Mouse (Mus musculus) heart, postnatal 4 days (tissue): ENCODE data around the gene Gm5475. TPM values are rescaled to one million over a fixed set of nuclear protein-coding genes. Genes with fewer than 3 reads are reported as not detected.

ENCODE experiments used
- DNase-seq: peaks from one replicate; pipeline ENCODE4 v3.0.0; 2021
- total RNA-seq, 2 experiments: library from RNA; stranded (reverse); gene quantifications; 2 replicates each; pipeline ENCODE4 v1.2.3; 2021

Gm5475 gene
- total RNA-seq, 2 experiments from 2014 or later = not detected

- no peak for DNase-seq
Observed at GRCm38 (mm10) chr15:100414011-100414410, 7.9 kb upstream of the Gm5475 start.

GRCm38 (mm10) chr15:100414942-100415341, 7.0 kb upstream of the Gm5475 start:
- DNase-seq = peak; percentile 27

GRCm38 (mm10) chr15:100415684-100416083, 6.3 kb upstream of the Gm5475 start:
- DNase-seq = peak; percentile 35

GRCm38 (mm10) chr15:100417854-100418450, 4.0 kb upstream of the Gm5475 start:
- no peak for DNase-seq

- DNase-seq = no peak
Observed at GRCm38 (mm10) chr15:100419311-100419710, 2.6 kb upstream of the Gm5475 start.

DNA sequence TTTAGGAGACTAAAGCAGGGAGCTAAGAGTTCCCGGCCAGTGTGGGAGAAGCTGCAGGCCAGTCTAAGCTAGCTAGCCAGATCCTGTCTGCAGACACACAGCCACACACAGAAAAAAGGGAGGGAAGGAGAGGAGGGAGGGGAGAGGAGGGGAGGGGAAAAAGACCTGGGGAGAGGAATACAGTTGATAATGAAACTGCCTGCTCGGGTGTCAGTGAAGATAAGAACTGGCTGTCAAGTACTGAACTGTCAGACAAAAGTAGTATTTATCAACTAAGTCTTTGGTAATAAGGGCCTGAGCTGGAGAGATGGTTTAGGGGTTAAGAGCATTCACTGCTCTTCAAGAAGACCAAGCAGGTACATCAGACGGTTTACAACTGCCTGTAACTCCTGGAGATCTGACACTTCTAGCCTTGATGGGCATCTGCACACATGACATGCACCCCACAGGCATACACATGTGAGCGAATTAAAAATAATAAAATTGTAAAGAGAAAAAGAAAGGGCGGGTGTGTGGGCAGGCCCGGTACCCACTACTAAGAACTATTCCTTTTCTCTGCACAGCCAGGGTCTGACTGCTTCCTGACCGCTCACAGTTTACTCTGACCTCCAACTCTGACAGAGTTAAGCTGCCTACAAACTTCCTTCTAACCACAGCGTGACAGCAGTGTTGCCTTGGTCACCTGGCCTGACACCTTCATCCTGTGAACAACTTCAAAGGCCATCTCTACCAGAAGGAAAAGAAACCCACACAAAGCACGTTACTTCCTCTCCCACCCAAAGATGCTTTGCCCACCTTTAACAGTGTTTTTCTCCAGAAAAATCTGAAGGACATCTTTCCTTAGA, 1.8 kb upstream of the Gm5475 start:
- DNase-seq = no peak

- no peak for DNase-seq
Observed at GRCm38 (mm10) chr15:100421059-100421757, 739 bp upstream of the Gm5475 start.

GRCm38 (mm10) chr15:100422476-100422875, 529 bp downstream of the Gm5475 start:
- DNase-seq = no peak

- peak; percentile 97 for DNase-seq
Observed at GRCm38 (mm10) chr15:100422899-100423860, 1.2 kb downstream of the Gm5475 start.

DNA sequence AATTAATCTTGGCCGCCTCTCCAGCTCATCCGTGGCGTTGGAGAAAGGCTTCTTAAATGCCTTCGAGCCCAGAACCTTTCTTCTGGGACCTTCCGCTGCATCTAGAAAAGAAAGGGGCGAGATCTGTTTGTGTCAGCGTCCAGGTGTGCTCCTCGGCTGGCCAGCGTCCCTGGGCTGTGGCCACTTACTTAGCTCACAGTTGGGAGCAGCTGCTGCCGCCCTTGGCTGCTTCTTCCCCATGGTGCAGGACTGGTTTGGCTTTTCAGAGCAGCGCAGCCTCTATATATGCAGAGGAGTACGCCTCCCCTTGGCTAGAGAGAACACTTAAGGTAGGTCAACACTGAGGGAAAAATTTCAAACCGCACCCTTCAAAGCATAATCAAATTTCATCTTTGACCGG, 2.0 kb downstream of the Gm5475 start:
- DNase-seq = no peak

DNA sequence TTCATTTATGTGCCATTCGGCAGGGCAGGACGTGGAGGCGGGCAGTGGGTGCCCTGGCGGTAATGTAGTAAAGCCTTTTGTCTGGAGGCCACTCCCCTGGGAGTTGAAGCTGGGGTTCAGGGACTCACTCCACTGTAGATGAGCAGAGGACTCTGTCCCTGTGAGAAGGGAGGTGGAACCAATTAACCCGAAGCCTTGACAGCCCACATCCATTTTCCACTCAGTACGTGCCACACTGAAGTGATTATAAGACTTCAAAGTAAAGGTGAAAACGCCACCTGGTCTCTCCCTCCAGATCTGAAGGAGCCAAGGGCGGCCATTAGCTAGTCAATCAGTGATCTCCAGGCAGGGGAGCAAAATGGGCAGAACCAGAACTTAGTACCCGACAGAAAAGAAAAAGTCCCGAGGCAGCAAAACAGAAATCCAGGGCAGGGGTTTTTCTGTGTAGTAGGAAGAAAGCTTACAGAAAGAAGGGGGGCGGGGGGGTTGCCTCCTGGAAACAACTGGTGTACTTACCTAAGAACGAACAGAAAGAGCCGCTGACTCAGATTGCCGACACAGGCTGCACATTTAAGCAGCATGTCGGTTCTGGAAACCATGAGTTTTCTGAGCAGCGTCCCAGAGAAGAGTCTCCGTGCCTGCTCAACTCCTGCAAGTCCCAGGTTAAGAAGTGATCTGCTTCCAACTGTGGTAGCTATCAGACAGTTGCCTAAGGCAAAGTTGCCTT, 2.6 kb downstream of the Gm5475 start, which contains the start of gene Slc11a2:
TSS of gene Slc11a2 (minus strand) at position 677 of the 727 bp plus-strand sequence.
- DNase-seq = no peak

DNA sequence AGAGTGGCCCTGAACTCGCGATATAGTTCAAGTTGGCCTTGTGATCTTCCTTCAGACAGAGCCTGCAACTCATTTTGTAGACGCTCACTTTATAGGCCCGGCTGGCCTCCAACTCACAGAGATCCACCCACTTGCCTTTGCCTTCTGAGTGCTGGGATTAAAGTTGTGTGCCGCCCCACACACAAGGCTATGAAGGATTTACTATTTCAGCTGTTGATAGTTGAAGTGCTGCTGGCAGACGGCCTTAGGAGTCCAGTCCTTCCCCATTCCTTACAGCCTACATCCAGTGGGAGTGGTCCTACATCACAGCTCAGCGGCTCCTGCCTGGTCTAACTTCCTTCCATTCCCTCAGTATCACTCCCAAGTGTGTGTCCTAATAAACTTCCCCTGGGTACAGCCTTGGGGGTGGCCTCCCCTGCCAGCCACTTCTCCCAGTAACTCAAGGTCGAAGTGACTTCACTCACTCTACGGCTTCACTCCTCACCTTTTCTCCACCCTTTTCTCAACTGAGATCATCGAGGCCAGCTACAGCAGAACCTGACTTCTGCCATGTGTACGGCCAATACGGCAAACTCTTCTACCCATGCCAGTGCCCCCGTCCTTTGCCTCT, 6.5 kb downstream of the Gm5475 start:
- peak; percentile 46 for DNase-seq

DNA sequence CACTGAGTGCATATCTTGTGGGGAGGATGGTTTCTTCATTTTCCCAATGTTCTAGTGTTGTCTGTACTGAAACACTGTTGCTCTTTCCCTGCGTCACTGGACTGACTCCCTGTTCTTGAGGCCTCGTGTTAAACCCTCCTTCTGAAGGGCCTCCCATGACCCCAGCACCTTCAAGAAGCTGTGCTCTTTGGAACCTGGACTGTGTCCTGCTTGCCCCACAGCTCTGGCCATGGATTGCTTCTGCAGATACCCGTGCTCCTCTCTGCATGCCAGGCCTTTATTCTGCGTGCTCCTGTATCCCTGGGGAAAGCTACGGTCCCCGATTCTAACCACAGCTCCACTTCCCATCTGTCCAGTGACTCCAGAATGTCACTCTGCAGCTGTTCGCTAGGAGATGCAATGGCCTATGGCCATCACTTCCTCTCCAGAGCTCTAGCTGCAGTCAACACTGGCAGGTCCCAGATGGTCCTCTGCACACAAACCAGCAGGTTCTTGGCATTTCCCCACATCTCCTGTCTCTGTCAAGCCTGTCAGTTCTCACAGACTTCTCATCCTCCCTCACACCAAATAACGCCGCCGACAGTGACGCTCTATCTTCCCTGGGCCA, 8.1 kb downstream of the Gm5475 start:
- DNase-seq = no peak

DNA sequence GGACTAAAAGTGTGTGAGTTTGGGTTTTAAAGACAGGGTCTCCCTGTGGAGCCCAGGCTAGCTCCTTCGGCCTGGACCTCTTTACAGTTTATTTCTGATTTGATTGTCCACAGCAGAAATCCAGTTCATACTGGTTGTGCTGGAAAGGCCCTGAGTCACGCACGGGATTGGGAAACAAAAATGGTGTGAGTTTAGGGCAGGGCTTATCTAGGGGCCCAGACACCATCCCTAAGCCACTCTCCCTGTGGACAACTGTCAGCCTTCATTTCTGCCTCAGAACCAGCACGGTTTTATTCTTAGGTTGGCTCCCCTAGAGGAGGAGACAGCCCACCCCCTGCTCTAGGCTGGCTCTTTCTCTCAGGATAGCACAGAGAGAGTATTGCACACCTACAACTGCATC, 11.3 kb downstream of the Gm5475 start:
- DNase-seq = no peak

- no peak for DNase-seq
Observed at GRCm38 (mm10) chr15:100436112-100436511, 14.2 kb downstream of the Gm5475 start.

GRCm38 (mm10) chr15:100436518-100436917, 14.6 kb downstream of the Gm5475 start:
- no peak for DNase-seq

DNA sequence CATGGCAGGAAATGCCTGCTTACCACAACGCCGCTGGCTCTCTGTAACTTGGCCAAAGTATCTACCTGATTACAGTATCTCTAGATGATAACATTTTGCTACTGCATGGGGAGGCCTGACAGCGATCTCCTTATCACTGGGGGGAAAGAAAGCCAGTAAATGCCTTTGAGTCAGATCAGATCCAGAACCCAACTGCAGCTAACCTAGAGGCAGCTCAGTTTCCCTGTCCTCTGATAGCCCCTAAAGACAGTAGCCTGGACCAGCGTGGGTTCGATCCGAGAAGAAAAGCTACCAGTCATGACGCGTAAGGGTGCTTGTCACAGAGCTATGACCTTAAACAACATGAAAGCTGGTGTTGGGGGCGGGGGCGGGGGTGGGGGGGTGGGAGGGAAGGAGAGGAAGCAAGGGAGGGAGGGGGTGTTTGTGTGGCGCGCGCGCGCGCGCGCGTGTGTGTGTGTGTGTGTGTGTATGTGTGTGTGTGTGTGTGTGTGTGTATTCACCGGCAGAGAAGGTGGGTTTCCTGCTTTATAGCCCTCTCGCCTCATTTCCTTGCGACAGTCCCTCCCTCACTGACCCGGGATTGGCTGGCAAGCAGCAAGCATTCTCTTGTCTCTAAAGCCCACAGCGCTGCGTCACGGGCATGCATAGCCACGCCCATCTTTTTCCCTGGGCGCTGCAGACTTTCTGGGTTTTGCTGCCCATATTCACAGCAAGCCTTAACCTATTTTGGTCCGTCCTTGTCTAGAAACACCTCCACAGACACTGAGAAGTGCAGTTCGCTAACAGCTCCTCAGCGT, 21.4 kb downstream of the Gm5475 start:
- DNase-seq = peak; percentile 87

GRCm38 (mm10) chr15:100446887-100447286, 24.9 kb downstream of the Gm5475 start:
- DNase-seq = no peak

DNA sequence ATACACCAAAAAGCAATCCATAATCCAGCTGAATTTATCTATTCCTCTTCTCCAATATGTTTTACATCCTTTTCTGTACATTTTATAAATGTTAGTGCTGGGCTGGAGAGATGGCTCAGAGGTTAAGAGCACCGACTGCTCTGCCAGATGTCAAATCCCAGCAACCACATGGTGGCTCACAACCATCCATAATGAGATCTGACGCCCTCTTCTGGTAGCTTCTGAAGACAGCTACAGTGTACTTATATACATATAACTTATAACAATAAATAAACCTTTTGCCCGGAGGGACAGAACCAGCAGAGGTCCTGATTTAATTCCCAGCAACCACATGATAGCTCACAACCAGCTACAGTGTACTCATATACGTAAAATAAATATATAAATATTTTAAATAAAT, 26.6 kb downstream of the Gm5475 start:
- DNase-seq = no peak

DNA sequence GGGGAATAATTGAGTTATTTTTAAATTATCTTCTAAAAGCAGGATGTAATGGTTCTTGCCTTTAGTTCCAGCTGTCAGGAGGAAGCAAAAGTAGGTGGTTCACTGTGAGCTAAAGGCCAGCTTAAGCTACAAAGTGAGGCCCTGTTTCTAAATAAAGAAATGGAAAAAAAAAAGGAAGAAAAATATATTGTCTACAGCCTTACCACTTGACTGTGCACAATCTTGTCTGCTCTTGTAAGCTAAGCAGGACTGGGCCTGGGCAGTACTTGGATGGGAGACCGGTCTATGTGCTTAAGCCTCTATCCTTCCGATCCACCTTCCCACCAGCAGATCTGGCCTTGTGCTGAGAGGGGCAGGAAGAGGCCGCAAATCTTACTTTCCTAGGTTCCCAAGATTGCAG, 27.5 kb downstream of the Gm5475 start:
- no peak for DNase-seq
